Mouse (Mus musculus): ENCODE measurements at regions not wholly inside any gene's neighbourhood (a gene's known extent, or its start where the extent isn't known, plus 50 kb on each side); places are given as distances from the start of the nearest gene placed in this dataset.

DNA sequence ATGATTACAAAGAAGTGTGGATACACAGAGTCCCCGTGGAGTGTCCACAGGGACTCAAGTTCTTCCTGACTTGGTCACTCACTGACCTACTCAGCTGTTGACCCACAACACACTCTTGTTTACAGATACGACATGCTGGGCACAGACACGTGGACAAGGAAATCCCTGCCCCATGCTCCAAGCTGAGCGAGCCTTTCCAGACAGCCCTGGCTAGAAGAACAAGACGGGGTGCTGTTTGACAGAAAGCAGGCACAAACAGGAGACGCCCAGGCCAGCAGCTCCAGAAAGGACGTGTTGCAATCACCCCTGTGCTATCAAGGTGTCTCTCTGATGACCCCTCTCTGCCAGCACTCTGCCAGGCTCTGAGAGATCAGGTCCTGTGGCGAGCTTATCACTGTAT is 112.6 kb upstream of the Gm14444 start:
- DNase-seq (ENCODE audit: low read depth), result no peak
- no peak for TF ChIP-seq CTCF (IDR thresholded peaks at IDR 0.05; ENCODE audit: borderline replicate concordance, extremely low read depth, insufficient read depth, insufficient read length)
- TF ChIP-seq POLR2A (IDR thresholded peaks at IDR 0.05; ENCODE audit: borderline replicate concordance, extremely low read depth, insufficient read depth, insufficient read length, poor library complexity, severe bottlenecking), result no peak

DNA sequence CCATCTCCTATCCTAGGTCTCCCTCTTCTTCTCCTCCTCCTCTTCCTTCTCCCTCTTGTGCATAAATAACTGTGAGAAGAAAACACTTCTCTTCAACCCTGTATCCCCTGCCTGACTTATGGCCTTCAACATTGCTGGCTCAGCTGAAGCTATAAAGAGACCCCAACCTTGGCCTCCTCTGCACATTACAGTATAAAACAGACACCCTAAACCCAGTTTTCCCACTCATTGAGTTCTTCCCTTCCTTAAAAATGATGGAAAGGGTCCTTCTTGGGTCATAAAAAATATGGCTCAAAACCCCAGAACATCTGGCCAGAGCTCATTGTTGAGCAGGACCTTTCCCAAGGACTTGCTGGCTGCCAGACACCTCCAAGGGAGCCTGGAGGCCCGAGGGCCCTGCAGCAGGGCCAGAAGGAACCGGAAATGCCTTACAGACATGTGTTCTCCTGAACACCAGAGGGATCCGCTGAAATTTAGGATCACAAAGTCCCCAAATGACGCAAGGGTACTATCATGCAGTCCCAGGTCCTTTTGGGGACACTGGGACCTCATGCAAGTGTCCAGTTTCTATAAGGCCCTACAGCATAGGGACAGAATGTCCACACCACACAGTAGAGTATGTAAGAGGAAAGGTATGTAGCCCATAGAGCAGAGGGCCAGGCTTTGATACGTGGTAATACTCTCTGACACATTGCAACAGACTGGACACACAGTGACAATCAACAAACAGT is 109.9 kb upstream of the Gm14444 start:
- TF ChIP-seq POLR2A (IDR thresholded peaks at IDR 0.05; ENCODE audit: borderline replicate concordance, extremely low read depth, insufficient read depth, insufficient read length, poor library complexity, severe bottlenecking) (no peak), CTCF (IDR thresholded peaks at IDR 0.05; ENCODE audit: borderline replicate concordance, extremely low read depth, insufficient read depth, insufficient read length) (no peak)
- DNase-seq (ENCODE audit: low read depth), result no peak

DNA sequence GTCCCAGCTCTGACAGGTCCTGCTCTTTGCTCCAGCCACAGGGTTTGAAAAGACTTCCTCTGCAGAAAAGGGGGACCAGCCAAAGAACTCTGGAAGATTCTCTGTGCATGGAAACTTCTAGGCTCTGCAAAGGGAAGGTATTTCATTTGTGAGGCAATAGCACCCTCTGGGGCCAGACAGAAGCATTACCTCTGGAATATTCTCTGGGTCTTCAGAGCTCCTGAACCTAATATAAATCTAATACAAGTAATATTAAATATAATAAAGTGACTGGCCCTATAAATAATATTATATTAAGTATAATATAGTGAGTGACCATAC is 109.4 kb upstream of the Gm14444 start:
- peak; percentile 79 for DNase-seq (ENCODE audit: low read depth)
- no peak for TF ChIP-seq POLR2A (IDR thresholded peaks at IDR 0.05; ENCODE audit: borderline replicate concordance, extremely low read depth, insufficient read depth, insufficient read length, poor library complexity, severe bottlenecking)
- TF ChIP-seq CTCF (IDR thresholded peaks at IDR 0.05; ENCODE audit: borderline replicate concordance, extremely low read depth, insufficient read depth, insufficient read length), result peak; percentile 72; the same call in 1 of the 2 replicates

DNA sequence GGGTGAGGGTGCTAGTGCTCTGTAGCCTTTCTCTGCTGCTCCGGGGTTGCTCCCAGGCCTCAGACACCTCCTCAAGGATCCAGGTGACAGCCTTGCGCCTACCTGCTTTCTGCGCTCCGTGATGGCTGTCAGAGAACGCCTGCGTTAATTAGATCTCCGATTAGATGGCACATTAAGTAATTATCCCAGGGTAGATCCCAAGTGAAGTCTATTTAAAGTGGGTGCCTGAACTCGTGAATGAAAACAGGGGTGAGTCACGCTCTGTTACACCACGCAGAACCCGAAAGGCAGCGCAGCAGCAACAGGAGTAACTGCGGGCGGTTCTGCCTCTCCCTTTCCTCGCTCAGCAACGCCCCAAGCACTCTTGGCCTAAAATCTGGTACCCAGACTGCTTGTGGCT is 108.2 kb upstream of the Gm14444 start:
- no peak for TF ChIP-seq POLR2A (IDR thresholded peaks at IDR 0.05; ENCODE audit: borderline replicate concordance, extremely low read depth, insufficient read depth, insufficient read length, poor library complexity, severe bottlenecking)
- no peak for TF ChIP-seq CTCF (IDR thresholded peaks at IDR 0.05; ENCODE audit: borderline replicate concordance, extremely low read depth, insufficient read depth, insufficient read length)
- no peak for DNase-seq (ENCODE audit: low read depth)

DNA sequence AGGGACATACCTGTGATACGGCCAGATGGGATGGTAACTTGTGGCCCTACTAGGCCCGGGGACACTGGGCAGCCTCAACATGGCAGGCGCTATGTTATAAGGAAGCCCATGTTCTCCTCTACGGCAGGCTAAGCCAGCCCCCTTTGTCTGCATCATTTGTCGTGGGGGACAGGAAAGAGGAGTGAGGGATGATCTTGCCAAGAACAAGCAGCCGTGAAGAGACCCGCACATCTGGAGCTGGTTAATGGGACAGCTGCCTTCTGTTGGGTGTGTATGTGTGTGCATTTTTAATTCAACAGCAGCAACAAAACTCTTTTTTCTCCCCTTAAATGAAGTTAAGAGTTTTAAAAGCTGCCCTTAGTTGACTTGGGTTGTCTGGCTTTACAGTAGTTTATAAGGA is 106.4 kb upstream of the Gm14444 start:
- no peak for DNase-seq (ENCODE audit: low read depth)
- TF ChIP-seq CTCF (IDR thresholded peaks at IDR 0.05; ENCODE audit: borderline replicate concordance, extremely low read depth, insufficient read depth, insufficient read length) (no peak), POLR2A (IDR thresholded peaks at IDR 0.05; ENCODE audit: borderline replicate concordance, extremely low read depth, insufficient read depth, insufficient read length, poor library complexity, severe bottlenecking) (no peak)

- peak; percentile 85 for DNase-seq (ENCODE audit: low read depth)
- peak; percentile 68; the same call in 1 of the 2 replicates for TF ChIP-seq CTCF (IDR thresholded peaks at IDR 0.05; ENCODE audit: borderline replicate concordance, extremely low read depth, insufficient read depth, insufficient read length)
- no peak for TF ChIP-seq POLR2A (IDR thresholded peaks at IDR 0.05; ENCODE audit: borderline replicate concordance, extremely low read depth, insufficient read depth, insufficient read length, poor library complexity, severe bottlenecking)
Observed at GRCm38 (mm10) chr2:174905865-174906639, 104.0 kb upstream of the Gm14444 start.

GRCm38 (mm10) chr2:174917146-174917905 is 92.7 kb upstream of the Gm14444 start:
- TF ChIP-seq CTCF (IDR thresholded peaks at IDR 0.05; ENCODE audit: borderline replicate concordance, extremely low read depth, insufficient read depth, insufficient read length) (no peak), POLR2A (IDR thresholded peaks at IDR 0.05; ENCODE audit: borderline replicate concordance, extremely low read depth, insufficient read depth, insufficient read length, poor library complexity, severe bottlenecking) (peak; percentile 69; the same call in 1 of the 2 replicates)
- peak; percentile 98 for DNase-seq (ENCODE audit: low read depth)

GRCm38 (mm10) chr2:174917975-174918374 is 92.1 kb upstream of the Gm14444 start:
- TF ChIP-seq POLR2A (IDR thresholded peaks at IDR 0.05; ENCODE audit: borderline replicate concordance, extremely low read depth, insufficient read depth, insufficient read length, poor library complexity, severe bottlenecking), result no peak
- TF ChIP-seq CTCF (IDR thresholded peaks at IDR 0.05; ENCODE audit: borderline replicate concordance, extremely low read depth, insufficient read depth, insufficient read length), result no peak
- peak; percentile 59 for DNase-seq (ENCODE audit: low read depth)

DNA sequence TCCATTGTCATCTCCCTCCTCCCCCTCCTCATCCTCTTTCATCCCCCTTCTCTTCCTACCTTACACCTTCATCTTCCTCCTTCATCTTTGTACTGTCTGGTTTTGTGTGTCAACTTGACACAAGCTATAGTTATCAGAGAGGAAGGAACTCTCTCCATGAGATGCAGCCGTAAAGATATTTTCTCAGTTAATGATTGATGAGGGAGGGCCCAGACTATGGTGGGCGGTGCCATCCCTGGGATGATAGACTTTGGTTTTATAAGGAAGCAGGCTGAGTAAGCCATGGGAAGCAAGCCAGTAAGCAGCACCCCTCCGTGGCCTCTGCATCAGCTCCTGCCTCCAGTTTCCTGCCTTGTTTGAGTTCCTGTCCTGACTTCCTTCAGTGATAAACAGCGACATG is 87.8 kb upstream of the Gm14444 start:
- no peak for DNase-seq (ENCODE audit: low read depth)
- no peak for TF ChIP-seq CTCF (IDR thresholded peaks at IDR 0.05; ENCODE audit: borderline replicate concordance, extremely low read depth, insufficient read depth, insufficient read length)
- no peak for TF ChIP-seq POLR2A (IDR thresholded peaks at IDR 0.05; ENCODE audit: borderline replicate concordance, extremely low read depth, insufficient read depth, insufficient read length, poor library complexity, severe bottlenecking)

GRCm38 (mm10) chr2:174929718-174930117 is 80.3 kb upstream of the Gm14444 start:
- DNase-seq (ENCODE audit: low read depth), result no peak
- TF ChIP-seq CTCF (IDR thresholded peaks at IDR 0.05; ENCODE audit: borderline replicate concordance, extremely low read depth, insufficient read depth, insufficient read length) (no peak), POLR2A (IDR thresholded peaks at IDR 0.05; ENCODE audit: borderline replicate concordance, extremely low read depth, insufficient read depth, insufficient read length, poor library complexity, severe bottlenecking) (no peak)
